Mouse (Mus musculus): ENCODE measurements around the gene Cd19. TPM values are rescaled to one million over a fixed set of nuclear protein-coding genes. Genes with fewer than 3 reads are reported as not detected.
A peak's percentile ranks its signal among the peaks of the same experiment; 100 is the strongest.

Cd19 gene
- total and polyA plus RNA-seq, 3 experiments: 132 to 234 (median 141) TPM

GRCm38 (mm10) chr7:126396298-126397119 lies 18.2 kb downstream of the Cd19 start, which contains the start of gene Nfatc2ip:
TSS of gene Nfatc2ip (minus strand) at chr7:126396737.
- peak within 1 kb of the TSS; percentile 87 for H3K9ac ChIP-seq (ENCODE audit: insufficient read depth, low read depth)
- TF ChIP-seq BHLHE40 (IDR thresholded peaks at IDR 0.05; ENCODE audit: low read depth, low read length): no peak
- TF ChIP-seq SMC3 (IDR thresholded peaks at IDR 0.05; ENCODE audit: low read depth, low read length): no peak
- 0 out of 2 replicates have a peak, but pooled peaks have one; percentile 35 for TF ChIP-seq POLR2AphosphoS2 (IDR thresholded peaks at IDR 0.05; ENCODE audit: low read depth, low read length)
- TF ChIP-seq MYC (IDR thresholded peaks at IDR 0.05; ENCODE audit: low read depth, low read length): 0 out of 2 replicates have a peak, but pooled peaks have one; percentile 24
- TF ChIP-seq IRF4 (IDR thresholded peaks at IDR 0.05; ENCODE audit: low read depth, low read length): peak; percentile 93
- TF ChIP-seq ZC3H11A (IDR thresholded peaks at IDR 0.05; ENCODE audit: low read depth, low read length): no peak
- 0 out of 2 replicates have a peak, but pooled peaks have one; percentile 19 for TF ChIP-seq ZMIZ1 (IDR thresholded peaks at IDR 0.05; ENCODE audit: low read depth, low read length)
- TF ChIP-seq HCFC1 (IDR thresholded peaks at IDR 0.05; ENCODE audit: low read depth, low read length): peak; percentile 97
- TF ChIP-seq NRF1 (IDR thresholded peaks at IDR 0.05; ENCODE audit: low read depth, low read length): peak; percentile 54; the same call in 1 of the 2 replicates
- TF ChIP-seq CHD1 (IDR thresholded peaks at IDR 0.05; ENCODE audit: low read depth, low read length): no peak
- no peak for TF ChIP-seq ZNF384 (IDR thresholded peaks at IDR 0.05; ENCODE audit: low read depth, low read length)
- TF ChIP-seq EP300 (IDR thresholded peaks at IDR 0.05; ENCODE audit: low read length): no peak
- no peak for TF ChIP-seq RAD21 (IDR thresholded peaks at IDR 0.05; ENCODE audit: low read depth, low read length)
- TF ChIP-seq USF1 (IDR thresholded peaks at IDR 0.05; ENCODE audit: low read depth, low read length): no peak
- TF ChIP-seq JUND (conservative IDR thresholded peaks at IDR 0.05; ENCODE audit: low read depth, low read length): no peak
- peak; percentile 82 for TF ChIP-seq MXI1 (IDR thresholded peaks at IDR 0.05; ENCODE audit: low read depth, low read length)
- peak; percentile 82 for TF ChIP-seq NELFE (IDR thresholded peaks at IDR 0.05; ENCODE audit: low read depth, low read length)
- peak; percentile 99 for TF ChIP-seq E2F4 (IDR thresholded peaks at IDR 0.05; ENCODE audit: insufficient replicate concordance, low read depth, low read length)
- TF ChIP-seq PAX5 (IDR thresholded peaks at IDR 0.05; ENCODE audit: low read length): no peak
- TF ChIP-seq SIN3A (IDR thresholded peaks at IDR 0.05; ENCODE audit: low read length): peak; percentile 76
- peak; percentile 97 for TF ChIP-seq ELF1 (IDR thresholded peaks at IDR 0.05; ENCODE audit: low read depth, low read length)
- TF ChIP-seq ZKSCAN1 (IDR thresholded peaks at IDR 0.05; ENCODE audit: borderline replicate concordance, low read depth, low read length): no peak
- no peak for TF ChIP-seq MAZ (IDR thresholded peaks at IDR 0.05; ENCODE audit: low read depth, low read length)
- no peak for TF ChIP-seq MEF2A (IDR thresholded peaks at IDR 0.05; ENCODE audit: borderline replicate concordance, low read depth, low read length)
- TF ChIP-seq TBP (conservative IDR thresholded peaks at IDR 0.05; ENCODE audit: low read depth, low read length): peak; percentile 74; the same call in 1 of the 2 replicates
- no peak for TF ChIP-seq ETS1 (conservative IDR thresholded peaks at IDR 0.05; ENCODE audit: low read depth, low read length)
- peak; percentile 15; the same call in 1 of the 2 replicates for TF ChIP-seq MAX (IDR thresholded peaks at IDR 0.05; ENCODE audit: low read length)
- no peak for TF ChIP-seq RCOR1 (conservative IDR thresholded peaks at IDR 0.05; ENCODE audit: low read depth, low read length)
- no peak for TF ChIP-seq JUN (IDR thresholded peaks at IDR 0.05; ENCODE audit: insufficient read depth, low read depth, low read length)
- peak; percentile 68 for TF ChIP-seq TCF12 (IDR thresholded peaks at IDR 0.05; ENCODE audit: low read depth, low read length)
- no peak for TF ChIP-seq MAFK (IDR thresholded peaks at IDR 0.05; ENCODE audit: insufficient replicate concordance, low read length)
- TF ChIP-seq UBTF (IDR thresholded peaks at IDR 0.05; ENCODE audit: low read depth, low read length): no peak
- TF ChIP-seq GABPA (IDR thresholded peaks at IDR 0.05; ENCODE audit: insufficient replicate concordance, low read depth, low read length): no peak; the same call in 1 of the 2 replicates
- TF ChIP-seq CHD2 (IDR thresholded peaks at IDR 0.05; ENCODE audit: low read length): peak; percentile 99
- TF ChIP-seq CTCF (conservative IDR thresholded peaks at IDR 0.05 in 1 of 2, IDR thresholded peaks at IDR 0.05 in 1 of 2; ENCODE audit: low read depth in 2 of 2, low read length in 2 of 2): no peak
- TF ChIP-seq POLR2A (IDR thresholded peaks at IDR 0.05; ENCODE audit: low read depth, low read length): peak; percentile 91
- TF ChIP-seq USF2 (conservative IDR thresholded peaks at IDR 0.05; ENCODE audit: low read depth, low read length): no peak
- peak; percentile 91 for TF ChIP-seq KAT2A (IDR thresholded peaks at IDR 0.05; ENCODE audit: insufficient replicate concordance, low read length)
- no peaks in the 10 kb centered on the region for H3K9me3 ChIP-seq (replicated peaks; ENCODE audit: low read length)
- H3K27ac ChIP-seq (ENCODE audit: insufficient read depth, low read depth): no peak within 1 kb of the TSS; the same call in 1 of the 2 replicates
- DNase-seq (ENCODE audit: extremely low read depth): peak; percentile 99
- peaks cover 4 to 12% of the 10 kb centered on the region in 2 experiments for H3K36me3 ChIP-seq (replicated peaks in 1 of 2; ENCODE audit: control insufficient read depth in 1 of 2, insufficient read depth in 1 of 2, low read length in 1 of 2)
- H3K4me3 ChIP-seq (replicated peaks in 1 of 3; ENCODE audit: low read depth in 2 of 3, low read length in 2 of 3, poor library complexity in 1 of 3): peak within 1 kb of the TSS; percentile 88 to 95 (median 95)
- in situ Hi-C loops (cut with MboI; ENCODE audit: low pct_ligation_motif_present, low pct_unique_long_range_greater_than_20kb, low sequenced_read_pairs) (loop anchor here (5.0 kb wide), 3 partner anchors 41 to 131 kb away; no protein-coding TSS in a partner anchor), dilution Hi-C loops (cut with MboI; ENCODE audit: extremely low pct_ligation_motif_present, extremely low pct_unique_long_range_greater_than_20kb, low sequenced_read_pairs) (no loop called here)
- H3K4me2 ChIP-seq (ENCODE audit: insufficient read depth, low read depth, poor library complexity, severe bottlenecking): peak within 1 kb of the TSS; percentile 73
- peaks cover 4% of the 10 kb centered on the region; the same call in 1 of the 2 replicates for H3K79me2 ChIP-seq (replicated peaks; ENCODE audit: control insufficient read depth, extremely low read depth, insufficient read depth, poor library complexity, severe bottlenecking)
- no peaks in the 10 kb centered on the region for H3K27me3 ChIP-seq (replicated peaks)
- peaks cover 2 to 28% of the 10 kb centered on the region in 2 experiments; a peak in 2 of 4 replicates for H3K4me1 ChIP-seq (ENCODE audit: control insufficient read depth in 1 of 2, insufficient read depth in 2 of 2)
